8 mouse cellular contexts compared by ENCODE assay signal in the genomic region with DNA sequence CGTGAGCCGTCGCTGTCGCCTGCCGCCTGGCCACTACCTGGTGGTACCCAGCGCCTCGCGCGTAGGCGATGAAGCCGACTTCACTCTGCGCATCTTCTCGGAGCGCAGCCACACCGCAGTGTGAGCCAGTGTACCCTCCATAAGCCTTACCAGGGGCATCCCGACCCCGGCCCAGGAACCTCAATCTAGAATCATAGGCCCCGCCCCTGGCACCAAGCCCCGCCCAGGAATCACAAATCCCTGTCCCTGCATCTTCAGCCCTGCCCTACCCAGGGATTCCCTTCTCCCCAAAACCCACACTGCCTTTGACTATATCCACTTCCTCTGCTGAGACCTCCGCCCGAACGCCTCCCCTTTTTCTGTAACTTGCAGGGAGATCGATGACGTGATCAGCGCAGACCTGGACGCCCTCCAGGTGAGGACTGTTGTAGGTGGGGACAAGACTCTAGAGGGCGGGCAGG. TPM values are rescaled to one million over a fixed set of nuclear protein-coding genes. Genes with fewer than 3 reads are reported as not detected.
DNase-seq lines count a peak whose midpoint lies in the region; ATAC-seq and TF ChIP-seq lines count a peak whose summit lies in the region.

No protein-coding gene starts in this region.

- WGBS in liver, adult 2 months = 6% methylated on average over 27 of the region's 27 CpGs
- under 1% methylated on average over 22 of the region's 27 CpGs for WGBS in embryonic facial prominence, embryonic 14.5 days
- 5% methylated on average over 27 of the region's 27 CpGs for WGBS in hindbrain, postnatal 0 days
- 3% methylated on average over 27 of the region's 27 CpGs for WGBS in neural tube, embryonic 13.5 days

- peaks cover 2% of the 10 kb centered on the region for H3K4me1 ChIP-seq in liver, adult 2 months (ENCODE audit: control insufficient read depth, insufficient read depth, low read length)
- peaks cover 11% of the 10 kb centered on the region; the same call in 1 of the 2 replicates for H3K4me1 ChIP-seq in embryonic facial prominence, embryonic 14.5 days (ENCODE audit: control insufficient read depth, insufficient read depth, low read length)
- H3K4me1 ChIP-seq in hindbrain, postnatal 0 days (ENCODE audit: insufficient read depth, low read length) = 0 out of 2 replicates have a peak, but pooled peaks cover 4% of the 10 kb centered on the region
- peaks cover 9% of the 10 kb centered on the region for H3K4me1 ChIP-seq in neural tube, embryonic 13.5 days (replicated peaks)

- H3K27me3 ChIP-seq in liver, adult 2 months (ENCODE audit: control insufficient read depth, insufficient read depth, low read length) = 0 out of 2 replicates have a peak, but pooled peaks cover 2% of the 10 kb centered on the region
- peaks cover 20% of the 10 kb centered on the region for H3K27me3 ChIP-seq in embryonic facial prominence, embryonic 14.5 days (replicated peaks; ENCODE audit: control insufficient read depth, insufficient read depth, low read length)
- H3K27me3 ChIP-seq in hindbrain, postnatal 0 days (ENCODE audit: insufficient read depth, low read length) = peaks cover 10% of the 10 kb centered on the region
- peaks cover 49% of the 10 kb centered on the region for H3K27me3 ChIP-seq in neural tube, embryonic 13.5 days

- peak overlapping the region; percentile 74 for H3K4me2 ChIP-seq in embryonic facial prominence, embryonic 14.5 days (ENCODE audit: low read depth, low read length)
- peak overlapping the region; percentile 50 for H3K4me2 ChIP-seq in hindbrain, postnatal 0 days (ENCODE audit: low read depth, low read length)
- H3K4me2 ChIP-seq in neural tube, embryonic 13.5 days = peak overlapping the region; percentile 55

- no peaks in the 10 kb centered on the region for H3K79me2 ChIP-seq in liver, adult 2 months (ENCODE audit: control insufficient read depth, insufficient read depth, low read length)

- H3K9ac ChIP-seq in liver, adult 2 months (ENCODE audit: low read depth, low read length) = no peak overlapping the region
- peak overlapping the region; percentile 58 for H3K9ac ChIP-seq in embryonic facial prominence, embryonic 14.5 days (ENCODE audit: low read depth, low read length)
- peak overlapping the region; percentile 41; the same call in 1 of the 2 replicates for H3K9ac ChIP-seq in hindbrain, postnatal 0 days (replicated peaks; ENCODE audit: low read length)
- peak overlapping the region; percentile 60 for H3K9ac ChIP-seq in neural tube, embryonic 13.5 days

- H3K9me3 ChIP-seq in embryonic facial prominence, embryonic 14.5 days (ENCODE audit: control insufficient read depth, low read length) = no peaks in the 10 kb centered on the region
- H3K9me3 ChIP-seq in hindbrain, postnatal 0 days (ENCODE audit: low read length) = no peaks in the 10 kb centered on the region
- H3K9me3 ChIP-seq in neural tube, embryonic 13.5 days = no peaks in the 10 kb centered on the region

- H3K27ac ChIP-seq in liver, adult 2 months (replicated peaks; ENCODE audit: insufficient read depth, low read depth, low read length) = no peak overlapping the region
- no peak overlapping the region for H3K27ac ChIP-seq in embryonic facial prominence, embryonic 14.5 days (replicated peaks; ENCODE audit: low read depth, low read length)
- H3K27ac ChIP-seq in hindbrain, postnatal 0 days = no peak overlapping the region
- no peak overlapping the region for H3K27ac ChIP-seq in neural tube, embryonic 13.5 days (replicated peaks)

- H3K36me3 ChIP-seq in liver, adult 2 months (ENCODE audit: control insufficient read depth, insufficient read depth, low read length) = peaks cover 4% of the 10 kb centered on the region; the same call in 1 of the 2 replicates
- peaks cover 29% of the 10 kb centered on the region for H3K36me3 ChIP-seq in embryonic facial prominence, embryonic 14.5 days (ENCODE audit: control insufficient read depth, insufficient read depth, low read length)
- peaks cover 17% of the 10 kb centered on the region for H3K36me3 ChIP-seq in hindbrain, postnatal 0 days (ENCODE audit: insufficient read depth, low read length)
- H3K36me3 ChIP-seq in neural tube, embryonic 13.5 days = peaks cover 31% of the 10 kb centered on the region

- DNase-seq in liver, adult 2 months (ENCODE audit: extremely low read depth, low read depth, low spot score) = no peak
- no peak for DNase-seq in liver
- DNase-seq in embryonic facial prominence, embryonic 14.5 days (ENCODE audit: low spot score) = no peak
- DNase-seq in hindbrain, postnatal 0 days (ENCODE audit: low spot score) = peak; percentile 24
- DNase-seq in adrenal gland, postnatal 14 days = no peak
- no peak for DNase-seq in urinary bladder, postnatal 25 days (ENCODE audit: low spot score)
- DNase-seq in embryo, embryonic 10.5 days (ENCODE audit: low spot score) = no peak

- peak; percentile 47 for ATAC-seq in embryonic facial prominence, embryonic 14.5 days (ENCODE audit: low read depth)
- peak; percentile 30; the same call in 1 of the 2 replicates for ATAC-seq in hindbrain, postnatal 0 days
- 0 out of 2 replicates have a peak, but pooled peaks have one; percentile 45 for ATAC-seq in neural tube, embryonic 13.5 days (ENCODE audit: low read depth)

- TF ChIP-seq CTCF in liver, adult 2 months (IDR thresholded peaks at IDR 0.05; ENCODE audit: low read depth, low read length) = no peak
- no peak for TF ChIP-seq CTCF in hindbrain, postnatal 0 days (IDR thresholded peaks at IDR 0.05; ENCODE audit: low read depth)

- peak overlapping the region; percentile 13; the same call in 1 of the 2 replicates for H3K4me3 ChIP-seq in liver, adult 2 months (ENCODE audit: insufficient read depth, low read depth, low read length)
- H3K4me3 ChIP-seq in embryonic facial prominence, embryonic 14.5 days (ENCODE audit: low read depth, low read length) = peak overlapping the region; percentile 41
- H3K4me3 ChIP-seq in hindbrain, postnatal 0 days (ENCODE audit: low read length) = peak overlapping the region; percentile 31
- peak overlapping the region; percentile 33 for H3K4me3 ChIP-seq in neural tube, embryonic 13.5 days

- no peak for TF ChIP-seq POLR2A in liver, adult 2 months (IDR thresholded peaks at IDR 0.05; ENCODE audit: extremely low read depth, insufficient read depth, low read length)

RNA-seq across cellular contexts. Expression of gene Capn12, which starts 7.5 kb away (rescaled TPM):
- total RNA-seq in liver, adult 2 months (2014; rRNA removed) = not detected in 2 replicates
- 0.04 TPM in 1 of 2 replicates, not detected in the other for polyA plus RNA-seq in liver, adult 2 months (2012; rRNA removed)
- polyA plus RNA-seq in embryonic facial prominence, embryonic 14.5 days (2014; fragmentation: Nextera tagmentation; extraction: Ambion mirVana) = 0.58 and 0.72 TPM in 2 replicates
- 0.07 TPM in 1 of 2 replicates, not detected in the other for total RNA-seq in hindbrain, postnatal 0 days (2014; rRNA removed)
- polyA plus RNA-seq in hindbrain, postnatal 0 days (2015; fragmentation: Nextera tagmentation; extraction: Ambion mirVana) = 0.53 and 0.62 TPM in 2 replicates
- polyA plus RNA-seq in neural tube, embryonic 13.5 days (2015; fragmentation: Nextera tagmentation; extraction: Ambion mirVana) = 0.29 and 0.55 TPM in 2 replicates
- total RNA-seq in adrenal gland, postnatal 14 days (2021) = 0.19 and 0.60 TPM in 2 replicates

RNA-seq across cellular contexts. Expression of gene Lgals7, which starts 25.1 kb away (rescaled TPM):
- total RNA-seq in liver, adult 2 months (2014; rRNA removed) = not detected in 2 replicates
- polyA plus RNA-seq in liver, adult 2 months (2012; rRNA removed) = not detected in 2 replicates
- polyA plus RNA-seq in embryonic facial prominence, embryonic 14.5 days (2014; fragmentation: Nextera tagmentation; extraction: Ambion mirVana) = 27.3 and 53.0 TPM in 2 replicates
- total RNA-seq in hindbrain, postnatal 0 days (2014; rRNA removed) = 1.1 TPM in 1 of 2 replicates, not detected in the other
- polyA plus RNA-seq in hindbrain, postnatal 0 days (2015; fragmentation: Nextera tagmentation; extraction: Ambion mirVana) = 3.7 and 5.0 TPM in 2 replicates
- polyA plus RNA-seq in neural tube, embryonic 13.5 days (2015; fragmentation: Nextera tagmentation; extraction: Ambion mirVana) = 4.5 and 6.1 TPM in 2 replicates
- 1.1 TPM in 1 of 2 replicates, not detected in the other for total RNA-seq in adrenal gland, postnatal 14 days (2021)

RNA-seq across cellular contexts. Expression of gene Lgals4, which starts 55.1 kb away (rescaled TPM):
- 9.5 and 11.0 TPM in 2 replicates for total RNA-seq in liver, adult 2 months (2014; rRNA removed)
- 7.9 and 16.4 TPM in 2 replicates for polyA plus RNA-seq in liver, adult 2 months (2012; rRNA removed)
- polyA plus RNA-seq in embryonic facial prominence, embryonic 14.5 days (2014; fragmentation: Nextera tagmentation; extraction: Ambion mirVana) = 3.4 and 4.1 TPM in 2 replicates
- 0.47 and 8.4 TPM in 2 replicates for total RNA-seq in hindbrain, postnatal 0 days (2014; rRNA removed)
- polyA plus RNA-seq in hindbrain, postnatal 0 days (2015; fragmentation: Nextera tagmentation; extraction: Ambion mirVana) = 5.0 and 5.8 TPM in 2 replicates
- 5.0 and 6.2 TPM in 2 replicates for polyA plus RNA-seq in neural tube, embryonic 13.5 days (2015; fragmentation: Nextera tagmentation; extraction: Ambion mirVana)
- 18.7 and 32.4 TPM in 2 replicates for total RNA-seq in adrenal gland, postnatal 14 days (2021)
